Mouse (Mus musculus) small intestine, adult 2 months (tissue): Measurements from ENCODE around the gene H2-K1.

ENCODE experiments used
- CTCF ChIP-seq: fragments of 200-500 bp; IDR thresholded peaks from 2 replicates; pipeline ENCODE4 v1.5.1; 2012; ENCODE audit warnings: low read depth, mild to moderate bottlenecking, control low read depth, inconsistent platforms, low read length, moderate library complexity, mixed read lengths; ENCODE audit not compliant: insufficient replicate concordance, insufficient read length; ENCODE audit errors: extremely low read depth
- POLR2A ChIP-seq: fragments of 200-500 bp; IDR thresholded peaks from 2 replicates; pipeline ENCODE4 v1.6.1; 2012; ENCODE audit warnings: low read depth, mild to moderate bottlenecking, control low read depth, inconsistent platforms, low read length, moderate library complexity

DNA sequence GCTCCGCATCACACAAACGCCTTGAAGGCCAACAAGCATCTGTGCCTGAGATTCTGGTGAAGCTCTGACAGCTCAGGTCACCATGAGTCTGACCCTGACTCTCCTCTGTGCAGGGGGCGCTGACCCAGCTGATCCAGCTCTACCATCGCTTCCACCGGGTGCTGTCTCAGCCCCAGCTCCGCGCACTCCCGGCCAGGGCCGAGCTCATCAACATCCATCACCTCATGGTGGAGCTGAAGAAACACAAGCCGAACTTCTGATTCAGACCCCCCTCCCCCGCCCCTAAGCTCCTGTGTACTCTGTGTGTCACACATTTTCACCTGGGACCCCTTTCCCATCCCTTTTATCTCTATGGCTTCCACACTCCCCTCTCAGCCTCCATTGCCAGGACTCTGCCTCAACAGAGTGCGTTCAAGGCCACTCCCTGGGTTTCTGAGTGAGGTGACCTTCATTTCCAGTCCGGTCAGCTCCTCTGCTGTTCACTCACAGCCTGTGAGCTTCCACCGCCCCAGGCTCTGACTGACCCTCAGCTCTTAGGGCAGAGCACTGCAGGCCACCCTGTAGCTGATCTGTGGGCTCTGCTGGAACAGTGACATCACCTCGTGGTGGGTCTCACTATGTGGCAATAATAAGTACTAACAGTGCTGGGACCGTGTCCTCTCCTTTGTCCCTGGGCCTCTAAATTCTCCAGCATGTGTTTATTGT, 34.1 kb downstream of the H2-K1 start:
- TF ChIP-seq CTCF: no peak
- no peak for TF ChIP-seq POLR2A
